Comparison of ENCODE assay signal across 12 mouse cellular contexts in genomic region chr6:95596766-95597750, GRCm38 (mm10).
DNase-seq lines count a peak whose midpoint lies in the region; ATAC-seq and TF ChIP-seq lines count a peak whose summit lies in the region.
"Had no signal": no experiment of that assay in that cellular context is flagged by ENCODE, and none has a peak within 500 bp of the region (broad histone marks: within the 10 kb centered on the region; RNA-seq: fewer than 3 reads in every experiment).

No protein-coding gene starts in this region.

- H3K27me3 ChIP-seq in heart, embryonic 10.5 days (ENCODE audit: insufficient read depth, poor library complexity, severe bottlenecking): no peaks in the 10 kb centered on the region
- H3K27me3 ChIP-seq in lung, postnatal 0 days (replicated peaks; ENCODE audit: insufficient read depth, low read length): no peaks in the 10 kb centered on the region
- H3K27me3 ChIP-seq: embryonic facial prominence, embryonic 12.5 days; neural tube, embryonic 15.5 days had no signal

- H3K9ac ChIP-seq in lung, postnatal 0 days (replicated peaks; ENCODE audit: low read depth): no peak overlapping the region
- H3K9ac ChIP-seq: embryonic facial prominence, embryonic 12.5 days; neural tube, embryonic 15.5 days had no signal

- WGBS in heart, embryonic 10.5 days: 83% methylated on average over 15 of the region's 15 CpGs
- 64% methylated on average over 15 of the region's 15 CpGs for WGBS in lung, postnatal 0 days

- no peak for TF ChIP-seq EP300 in lung, postnatal 0 days (IDR thresholded peaks at IDR 0.05)

- TF ChIP-seq CTCF in lung, postnatal 0 days (IDR thresholded peaks at IDR 0.05): no peak

- peak; percentile 51 for ATAC-seq in lung, postnatal 0 days
- no peak for ATAC-seq in CD4-positive, CD25-positive, alpha-beta regulatory T cell, adult 4 months
- no peak for ATAC-seq in inflammation-experienced regulatory T-cells, adult 6 months

- H3K27ac ChIP-seq in heart, embryonic 10.5 days: no peak overlapping the region
- H3K27ac ChIP-seq in lung, postnatal 0 days (ENCODE audit: low read length): no peak overlapping the region
- H3K27ac ChIP-seq: embryonic facial prominence, embryonic 12.5 days; heart, adult 2 months; layer of hippocampus, adult 2 months; neural tube, embryonic 15.5 days had no signal

- no peaks in the 10 kb centered on the region for H3K9me3 ChIP-seq in heart, embryonic 10.5 days
- no peaks in the 10 kb centered on the region for H3K9me3 ChIP-seq in lung, postnatal 0 days (ENCODE audit: low read length)
- H3K9me3 ChIP-seq: embryonic facial prominence, embryonic 12.5 days; neural tube, embryonic 15.5 days had no signal

- no peak overlapping the region for H3K4me2 ChIP-seq in lung, postnatal 0 days (replicated peaks; ENCODE audit: low read depth, low read length)
- H3K4me2 ChIP-seq: embryonic facial prominence, embryonic 12.5 days; neural tube, embryonic 15.5 days had no signal

- intact Hi-C loops in heart, postnatal 10 days (cut with DNase I): no loop called here

- H3K36me3 ChIP-seq in heart, embryonic 10.5 days: peaks cover 5% of the 10 kb centered on the region; the same call in 1 of the 2 replicates
- no peaks in the 10 kb centered on the region for H3K36me3 ChIP-seq in lung, postnatal 0 days (ENCODE audit: insufficient read depth, low read length)
- H3K36me3 ChIP-seq: embryonic facial prominence, embryonic 12.5 days; neural tube, embryonic 15.5 days had no signal

- DNase-seq in heart, adult 11 months: peak; percentile 91
- DNase-seq in heart, embryonic 10.5 days (ENCODE audit: low spot score): no peak
- peak; percentile 9 for DNase-seq in R1 (ENCODE audit: low read depth, low spot score)
- peak; percentile 32 to 54 for DNase-seq in heart, postnatal 10 days
- DNase-seq in lung, postnatal 0 days (ENCODE audit: low spot score): peak; percentile 12
- DNase-seq in layer of hippocampus, postnatal 14 days (ENCODE audit: low spot score in 2 of 2): no peak

- H3K4me3 ChIP-seq in heart, embryonic 10.5 days: no peak overlapping the region
- H3K4me3 ChIP-seq in lung, postnatal 0 days (ENCODE audit: low read depth, low read length): no peak overlapping the region
- H3K4me3 ChIP-seq: embryonic facial prominence, embryonic 12.5 days; heart, adult 2 months; layer of hippocampus, adult 2 months; neural tube, embryonic 15.5 days had no signal

- H3K4me1 ChIP-seq in heart, embryonic 10.5 days: peaks cover 5% of the 10 kb centered on the region; the same call in 1 of the 2 replicates
- H3K4me1 ChIP-seq in lung, postnatal 0 days (ENCODE audit: insufficient read depth, low read depth, low read length): no peaks in the 10 kb centered on the region
- H3K4me1 ChIP-seq: embryonic facial prominence, embryonic 12.5 days had no signal

Comparison
In these comparisons a context has a peak if more than half of its experiments do, and no peak if none do; other contexts are left out.
1. DNase-seq: peak in heart, adult 11 months (single experiment), R1 (single experiment), heart, postnatal 10 days (2 of 2) and lung, postnatal 0 days (single experiment); none in heart, embryonic 10.5 days (single experiment) and layer of hippocampus, postnatal 14 days (0 of 2).